Mouse (Mus musculus) hindbrain, embryonic 11.5 days (tissue): ENCODE measurements at regions not wholly inside any gene's neighbourhood (a gene's known extent, or its start where the extent isn't known, plus 50 kb on each side); places are given as distances from the start of the nearest gene placed in this dataset.

Experiments used
- ATAC-seq: fragments of 200-750 bp; cut with Nextera tagmentation; 2 replicates; pipeline ENCODE4 v1.8.0; 2017; ENCODE audit warnings: mild to moderate bottlenecking, moderate TSS enrichment, moderate library complexity; ENCODE audit not compliant: low FRiP score
- DNase-seq: peaks from one replicate; pipeline ENCODE4 v3.0.0-alpha.2; 2015; ENCODE audit warnings: low spot score
- H3K27ac ChIP-seq: fragments of 300-500 bp; sonication (generic); 2 replicates; pipeline ENCODE4 v1.5.1; 2014; ENCODE audit warnings: mild to moderate bottlenecking, low read depth, low read length
- H3K27me3 ChIP-seq: fragments of 300-500 bp; sonication (generic); 2 replicates; pipeline ENCODE4 v1.6.1; 2014; ENCODE audit warnings: mild to moderate bottlenecking, low read length, moderate library complexity, mixed read lengths; ENCODE audit not compliant: control insufficient read depth, insufficient read depth
- H3K36me3 ChIP-seq: fragments of 300-500 bp; sonication (generic); 2 replicates; pipeline ENCODE4 v1.6.1; 2014; ENCODE audit warnings: mild to moderate bottlenecking, low read length, moderate library complexity, mixed read lengths; ENCODE audit not compliant: control insufficient read depth, insufficient read depth
- H3K4me1 ChIP-seq: fragments of 300-500 bp; sonication (generic); replicated peaks from 2 replicates; pipeline ENCODE4 v1.6.1; 2014; ENCODE audit warnings: low read length, mixed read lengths; ENCODE audit not compliant: control insufficient read depth, insufficient read depth
- H3K4me2 ChIP-seq: fragments of 300-500 bp; sonication (generic); replicated peaks from 2 replicates; pipeline ENCODE4 v1.6.1; 2014; ENCODE audit warnings: mild to moderate bottlenecking, low read depth, low read length
- H3K4me3 ChIP-seq: fragments of 300-500 bp; sonication (generic); 2 replicates; pipeline ENCODE4 v1.5.1; 2014; ENCODE audit warnings: low read depth, low read length
- H3K9ac ChIP-seq: fragments of 300-500 bp; sonication (generic); 2 replicates; pipeline ENCODE4 v1.6.1; 2014; ENCODE audit warnings: low read depth, low read length
- H3K9me3 ChIP-seq: fragments of 300-500 bp; sonication (generic); 2 replicates; pipeline ENCODE4 v1.6.1; 2016; ENCODE audit warnings: low read length; ENCODE audit not compliant: control insufficient read depth
- WGBS: fragments of 180-500 bp; shearing (Covaris S2); extraction: QIAGEN DNeasy Blood & Tissue Kit; methylation state at CpG from one replicate; pipeline ENCODE4 v1.1.7; 2014; 5-methylcytosine and 5-hydroxymethylcytosine counted together

- Histone ChIP-seq H3K27me3 (no peaks in the 10 kb centered on the region), H3K36me3 (no peaks in the 10 kb centered on the region), H3K4me1 (no peaks in the 10 kb centered on the region), H3K9me3 (no peaks in the 10 kb centered on the region), H3K9ac (no peak overlapping the region), H3K4me2 (no peak overlapping the region), H3K27ac (no peak overlapping the region), H3K4me3 (no peak overlapping the region)
- no peak for DNase-seq
- 80% methylated on average over 2 of the region's 2 CpGs for WGBS
- no peak for ATAC-seq
Observed at GRCm38 (mm10) chr5:83890619-83891185, 526.5 kb downstream of the Epha5 start.

GRCm38 (mm10) chr5:83872052-83872451 is 517.1 kb upstream of the Tecrl start:
- ATAC-seq, result no peak
- Histone ChIP-seq H3K4me3 (no peak overlapping the region), H3K4me2 (no peak overlapping the region), H3K36me3 (no peaks in the 10 kb centered on the region), H3K9ac (no peak overlapping the region), H3K9me3 (no peaks in the 10 kb centered on the region), H3K27me3 (no peaks in the 10 kb centered on the region), H3K27ac (no peak overlapping the region), H3K4me1 (no peaks in the 10 kb centered on the region)
- WGBS, result 74% methylated on average over 1 of the region's 1 CpGs
- no peak for DNase-seq

- H3K9ac ChIP-seq, result no peak overlapping the region
Observed at GRCm38 (mm10) chr5:83868359-83868758, 513.4 kb upstream of the Tecrl start.

GRCm38 (mm10) chr5:83861674-83862073 is 506.7 kb upstream of the Tecrl start:
- Histone ChIP-seq H3K36me3 (no peaks in the 10 kb centered on the region), H3K27ac (no peak overlapping the region), H3K4me3 (no peak overlapping the region), H3K9me3 (no peaks in the 10 kb centered on the region), H3K4me2 (no peak overlapping the region), H3K9ac (no peak overlapping the region), H3K27me3 (no peaks in the 10 kb centered on the region), H3K4me1 (no peaks in the 10 kb centered on the region)
- no peak for ATAC-seq
- no peak for DNase-seq

More at GRCm38 (mm10) chr5:83868359-83868758, 513.4 kb upstream of the Tecrl start:
- Histone ChIP-seq H3K27me3 (no peaks in the 10 kb centered on the region), H3K4me2 (no peak overlapping the region), H3K4me1 (no peaks in the 10 kb centered on the region), H3K27ac (no peak overlapping the region), H3K36me3 (no peaks in the 10 kb centered on the region), H3K4me3 (no peak overlapping the region), H3K9me3 (no peaks in the 10 kb centered on the region)
- DNase-seq (no peak), ATAC-seq (no peak)
- WGBS, result 81% methylated on average over 4 of the region's 4 CpGs

GRCm38 (mm10) chr5:83852022-83852421 is 497.0 kb upstream of the Tecrl start:
- no peak overlapping the region for H3K4me2 ChIP-seq
- H3K4me3 ChIP-seq, result no peak overlapping the region
- no peaks in the 10 kb centered on the region for H3K27me3 ChIP-seq
- no peaks in the 10 kb centered on the region for H3K36me3 ChIP-seq
- no peak for DNase-seq
- H3K9me3 ChIP-seq, result no peaks in the 10 kb centered on the region
- H3K9ac ChIP-seq, result no peak overlapping the region
- no peak for ATAC-seq
- H3K4me1 ChIP-seq, result no peaks in the 10 kb centered on the region
- H3K27ac ChIP-seq, result no peak overlapping the region
- WGBS, result 77% methylated on average over 4 of the region's 4 CpGs

GRCm38 (mm10) chr5:83826561-83826960 is 471.6 kb upstream of the Tecrl start:
- Histone ChIP-seq H3K4me2 (no peak overlapping the region), H3K36me3 (no peaks in the 10 kb centered on the region), H3K9ac (no peak overlapping the region), H3K27me3 (no peaks in the 10 kb centered on the region), H3K27ac (no peak overlapping the region), H3K4me1 (no peaks in the 10 kb centered on the region), H3K9me3 (no peaks in the 10 kb centered on the region), H3K4me3 (no peak overlapping the region)
- no peak for ATAC-seq
- DNase-seq, result no peak
- WGBS, result 93% methylated on average over 2 of the region's 2 CpGs

GRCm38 (mm10) chr5:83824838-83825466 is 470.0 kb upstream of the Tecrl start:
- DNase-seq (no peak), ATAC-seq (no peak)
- no peak overlapping the region for H3K4me3 ChIP-seq
- 84% methylated on average over 2 of the region's 2 CpGs for WGBS
- H3K36me3 ChIP-seq, result no peaks in the 10 kb centered on the region
- no peaks in the 10 kb centered on the region for H3K4me1 ChIP-seq
- H3K9me3 ChIP-seq, result no peaks in the 10 kb centered on the region
- H3K9ac ChIP-seq, result no peak overlapping the region
- H3K27ac ChIP-seq, result no peak overlapping the region
- no peak overlapping the region for H3K4me2 ChIP-seq
- H3K27me3 ChIP-seq, result no peaks in the 10 kb centered on the region

- DNase-seq (no peak), ATAC-seq (no peak)
- Histone ChIP-seq H3K4me1 (no peaks in the 10 kb centered on the region), H3K4me2 (no peak overlapping the region), H3K27ac (no peak overlapping the region), H3K9ac (no peak overlapping the region), H3K4me3 (no peak overlapping the region), H3K9me3 (no peaks in the 10 kb centered on the region), H3K36me3 (no peaks in the 10 kb centered on the region), H3K27me3 (no peaks in the 10 kb centered on the region)
- WGBS, result 89% methylated on average over 2 of the region's 2 CpGs
Observed at GRCm38 (mm10) chr5:83811309-83811708, 456.3 kb upstream of the Tecrl start.

- 80% methylated on average over 3 of the region's 3 CpGs for WGBS
- no peak overlapping the region for H3K4me3 ChIP-seq
- H3K27ac ChIP-seq, result no peak overlapping the region
- no peaks in the 10 kb centered on the region for H3K4me1 ChIP-seq
- H3K4me2 ChIP-seq, result no peak overlapping the region
- no peaks in the 10 kb centered on the region for H3K9me3 ChIP-seq
- no peaks in the 10 kb centered on the region for H3K36me3 ChIP-seq
- no peak for DNase-seq
- no peaks in the 10 kb centered on the region for H3K27me3 ChIP-seq
- no peak for ATAC-seq
- H3K9ac ChIP-seq, result no peak overlapping the region
Observed at GRCm38 (mm10) chr5:83800028-83800427, 445.0 kb upstream of the Tecrl start.
